Mouse (Mus musculus) heart, embryonic 12.5 days (tissue): ENCODE results near the gene Rasal2. TPM values are rescaled to one million over a fixed set of nuclear protein-coding genes. Genes with fewer than 3 reads are reported as not detected.

Experiments used
- ATAC-seq: fragments of 200-750 bp; cut with Nextera tagmentation; 2 replicates; pipeline ENCODE4 v1.8.0; 2017; ENCODE audit warnings: moderate TSS enrichment, moderate library complexity; ENCODE audit not compliant: insufficient number of reproducible peaks, low FRiP score
- H3K27ac ChIP-seq: fragments of 300-500 bp; sonication (generic); 2 replicates; pipeline ENCODE4 v1.5.1; 2016; ENCODE audit warnings: mild to moderate bottlenecking, moderate library complexity; ENCODE audit not compliant: poor library complexity, severe bottlenecking
- H3K27me3 ChIP-seq: fragments of 300-500 bp; sonication (generic); replicated peaks from 2 replicates; pipeline ENCODE4 v1.6.1; 2016; ENCODE audit warnings: mild to moderate bottlenecking, moderate library complexity
- H3K36me3 ChIP-seq: fragments of 300-500 bp; sonication (generic); 2 replicates; pipeline ENCODE4 v1.6.1; 2016; ENCODE audit warnings: mild to moderate bottlenecking, moderate library complexity
- H3K4me1 ChIP-seq: fragments of 300-500 bp; sonication (generic); replicated peaks from 2 replicates; pipeline ENCODE4 v1.6.1; 2016; ENCODE audit warnings: mild to moderate bottlenecking
- H3K4me2 ChIP-seq: fragments of 300-500 bp; sonication (generic); 2 replicates; pipeline ENCODE4 v1.6.1; 2016; ENCODE audit warnings: mild to moderate bottlenecking, moderate library complexity
- H3K4me3 ChIP-seq: fragments of 300-500 bp; sonication (generic); 2 replicates; pipeline ENCODE4 v1.5.1; 2016; ENCODE audit warnings: mild to moderate bottlenecking
- H3K9ac ChIP-seq: fragments of 300-500 bp; sonication (generic); 2 replicates; pipeline ENCODE4 v1.6.1; 2016; ENCODE audit warnings: mild to moderate bottlenecking, moderate library complexity
- H3K9me3 ChIP-seq: fragments of 300-500 bp; sonication (generic); replicated peaks from 2 replicates; pipeline ENCODE4 v1.6.1; 2016; ENCODE audit warnings: mild to moderate bottlenecking, moderate library complexity
- WGBS: fragments of 180-500 bp; shearing (Covaris S2); methylation state at CpG from one replicate; pipeline ENCODE4 v1.1.7; 2016; 5-methylcytosine and 5-hydroxymethylcytosine counted together
- polyA plus RNA-seq: library from polyadenylated mRNA; unstranded; fragments of >200 nt; fragmentation: Nextera tagmentation; extraction: Ambion mirVana; gene quantifications from 2 replicates; pipeline ENCODE4 v1.2.1, GENCODE M21; 2016

Gene Rasal2
- polyA plus RNA-seq, 1 experiment from 2014 or later: 20.4 TPM

- WGBS: under 1% methylated on average over 75 of the region's 85 CpGs
These were observed 549 bp downstream of the Rasal2 start for GRCm38 (mm10) chr1:157411711-157412380.

GRCm38 (mm10) chr1:157411341-157411710 lies 1.1 kb downstream of the Rasal2 start:
- peak overlapping the region; percentile 83 for H3K9ac ChIP-seq
- H3K4me1 ChIP-seq: peaks cover 22% of the 10 kb centered on the region
- ATAC-seq: no peak
- peak overlapping the region; percentile 95 for H3K27ac ChIP-seq
- H3K27me3 ChIP-seq: no peaks in the 10 kb centered on the region
- peak overlapping the region; percentile 78 for H3K4me2 ChIP-seq
- WGBS: 1% methylated on average over 4 of the region's 4 CpGs
- H3K4me3 ChIP-seq: peak overlapping the region; percentile 80
- no peaks in the 10 kb centered on the region for H3K9me3 ChIP-seq
- peaks cover 3% of the 10 kb centered on the region; the same call in 1 of the 2 replicates for H3K36me3 ChIP-seq

More at GRCm38 (mm10) chr1:157411711-157412380, 549 bp downstream of the Rasal2 start:
- peak overlapping the region; percentile 80 for H3K4me3 ChIP-seq
- H3K4me1 ChIP-seq: peaks cover 25% of the 10 kb centered on the region
- no peaks in the 10 kb centered on the region for H3K27me3 ChIP-seq
- peak overlapping the region; percentile 78 for H3K4me2 ChIP-seq
- H3K36me3 ChIP-seq: peaks cover 3% of the 10 kb centered on the region; the same call in 1 of the 2 replicates
- H3K27ac ChIP-seq: peak overlapping the region; percentile 95
- H3K9ac ChIP-seq: peak overlapping the region; percentile 83
- ATAC-seq: peak; percentile 90
- no peaks in the 10 kb centered on the region for H3K9me3 ChIP-seq

- peaks cover 20% of the 10 kb centered on the region for H3K4me1 ChIP-seq
- H3K9me3 ChIP-seq: no peaks in the 10 kb centered on the region
- peak overlapping the region; percentile 78 for H3K4me2 ChIP-seq
- H3K9ac ChIP-seq: peak overlapping the region; percentile 83
- peaks cover 3% of the 10 kb centered on the region; the same call in 1 of the 2 replicates for H3K36me3 ChIP-seq
- WGBS: 8% methylated on average over 8 of the region's 8 CpGs
- no peak for ATAC-seq
- H3K4me3 ChIP-seq: peak overlapping the region; percentile 80
- H3K27ac ChIP-seq: peak overlapping the region; percentile 95; the same call in 1 of the 2 replicates
- no peaks in the 10 kb centered on the region for H3K27me3 ChIP-seq
These were observed 1.5 kb downstream of the Rasal2 start for GRCm38 (mm10) chr1:157410937-157411336.

GRCm38 (mm10) chr1:157409648-157410047 lies 2.7 kb downstream of the Rasal2 start:
- Histone ChIP-seq H3K4me2 (no peak overlapping the region), H3K27me3 (no peaks in the 10 kb centered on the region)
- 73% methylated on average over 2 of the region's 2 CpGs for WGBS

GRCm38 (mm10) chr1:157388027-157388426 lies 24.4 kb downstream of the Rasal2 start:
- no peak overlapping the region for H3K4me2 ChIP-seq
- no peaks in the 10 kb centered on the region for H3K36me3 ChIP-seq
- no peak overlapping the region for H3K4me3 ChIP-seq
- 59% methylated on average over 4 of the region's 4 CpGs for WGBS
- no peak overlapping the region for H3K9ac ChIP-seq
- H3K9me3 ChIP-seq: no peaks in the 10 kb centered on the region
- H3K27me3 ChIP-seq: no peaks in the 10 kb centered on the region
- H3K4me1 ChIP-seq: no peaks in the 10 kb centered on the region
- H3K27ac ChIP-seq: no peak overlapping the region
- ATAC-seq: no peak

More at GRCm38 (mm10) chr1:157409648-157410047, 2.7 kb downstream of the Rasal2 start:
- no peak overlapping the region for H3K27ac ChIP-seq
- no peak overlapping the region for H3K4me3 ChIP-seq
- peaks cover 14% of the 10 kb centered on the region for H3K4me1 ChIP-seq
- no peak overlapping the region for H3K9ac ChIP-seq
- no peaks in the 10 kb centered on the region for H3K9me3 ChIP-seq
- no peak for ATAC-seq
- H3K36me3 ChIP-seq: peaks cover under 1% of the 10 kb centered on the region; the same call in 1 of the 2 replicates

- no peaks in the 10 kb centered on the region for H3K4me1 ChIP-seq
- H3K27me3 ChIP-seq: no peaks in the 10 kb centered on the region
- no peak overlapping the region for H3K27ac ChIP-seq
- no peaks in the 10 kb centered on the region for H3K9me3 ChIP-seq
- no peak for ATAC-seq
- H3K4me3 ChIP-seq: no peak overlapping the region
- H3K9ac ChIP-seq: no peak overlapping the region
- H3K36me3 ChIP-seq: no peaks in the 10 kb centered on the region
- WGBS: 54% methylated on average over 2 of the region's 2 CpGs
- H3K4me2 ChIP-seq: no peak overlapping the region
These were observed 31.7 kb downstream of the Rasal2 start for GRCm38 (mm10) chr1:157380694-157381093.

- Histone ChIP-seq H3K4me1 (no peaks in the 10 kb centered on the region), H3K27ac (no peak overlapping the region), H3K4me2 (no peak overlapping the region), H3K36me3 (no peaks in the 10 kb centered on the region), H3K27me3 (no peaks in the 10 kb centered on the region), H3K9ac (no peak overlapping the region), H3K4me3 (no peak overlapping the region), H3K9me3 (no peaks in the 10 kb centered on the region)
- ATAC-seq: no peak
- WGBS: 95% methylated on average over 2 of the region's 2 CpGs
These were observed 42.0 kb downstream of the Rasal2 start for GRCm38 (mm10) chr1:157370397-157370796.

- H3K9ac ChIP-seq: no peak overlapping the region
- H3K4me3 ChIP-seq: no peak overlapping the region
- no peak overlapping the region for H3K27ac ChIP-seq
- no peak overlapping the region for H3K4me2 ChIP-seq
- WGBS: 79% methylated on average over 5 of the region's 5 CpGs
- H3K36me3 ChIP-seq: no peaks in the 10 kb centered on the region
- ATAC-seq: no peak
- H3K9me3 ChIP-seq: no peaks in the 10 kb centered on the region
- no peaks in the 10 kb centered on the region for H3K27me3 ChIP-seq
- H3K4me1 ChIP-seq: no peaks in the 10 kb centered on the region
These were observed 44.1 kb downstream of the Rasal2 start for GRCm38 (mm10) chr1:157368316-157368715.

GRCm38 (mm10) chr1:157346661-157347060 lies 65.7 kb downstream of the Rasal2 start:
- no peak for ATAC-seq
- Histone ChIP-seq H3K36me3 (no peaks in the 10 kb centered on the region), H3K9me3 (no peaks in the 10 kb centered on the region), H3K9ac (no peak overlapping the region), H3K27me3 (no peaks in the 10 kb centered on the region), H3K27ac (no peak overlapping the region), H3K4me1 (peaks cover 8% of the 10 kb centered on the region), H3K4me2 (no peak overlapping the region), H3K4me3 (no peak overlapping the region)
- 79% methylated on average over 1 of the region's 1 CpGs for WGBS

GRCm38 (mm10) chr1:157343519-157343918 lies 68.9 kb downstream of the Rasal2 start:
- Histone ChIP-seq H3K27me3 (no peaks in the 10 kb centered on the region), H3K36me3 (no peaks in the 10 kb centered on the region), H3K27ac (no peak overlapping the region), H3K9ac (no peak overlapping the region), H3K9me3 (no peaks in the 10 kb centered on the region), H3K4me1 (peaks cover 8% of the 10 kb centered on the region), H3K4me2 (no peak overlapping the region), H3K4me3 (no peak overlapping the region)
- no peak for ATAC-seq

- no peaks in the 10 kb centered on the region for H3K27me3 ChIP-seq
- no peak for ATAC-seq
- H3K27ac ChIP-seq: no peak overlapping the region
- no peak overlapping the region for H3K9ac ChIP-seq
- no peak overlapping the region for H3K4me3 ChIP-seq
- H3K9me3 ChIP-seq: no peaks in the 10 kb centered on the region
- no peaks in the 10 kb centered on the region for H3K36me3 ChIP-seq
- H3K4me2 ChIP-seq: no peak overlapping the region
- 77% methylated on average over 3 of the region's 3 CpGs for WGBS
- no peaks in the 10 kb centered on the region for H3K4me1 ChIP-seq
These were observed 77.6 kb downstream of the Rasal2 start for GRCm38 (mm10) chr1:157334834-157335233.

GRCm38 (mm10) chr1:157328068-157328467 lies 84.3 kb downstream of the Rasal2 start:
- ATAC-seq: no peak
- no peaks in the 10 kb centered on the region for H3K4me1 ChIP-seq
- no peak overlapping the region for H3K4me2 ChIP-seq
- H3K27ac ChIP-seq: no peak overlapping the region
- H3K9me3 ChIP-seq: no peaks in the 10 kb centered on the region
- no peak overlapping the region for H3K4me3 ChIP-seq
- no peak overlapping the region for H3K9ac ChIP-seq
- H3K36me3 ChIP-seq: no peaks in the 10 kb centered on the region
- no peaks in the 10 kb centered on the region for H3K27me3 ChIP-seq
